Mouse (Mus musculus) stomach, embryonic 15.5 days (tissue): ENCODE results near the gene Gmnn. TPM values are rescaled to one million over a fixed set of nuclear protein-coding genes. Genes with fewer than 3 reads are reported as not detected.

Source experiments
- ATAC-seq: fragments of 200-750 bp; cut with Nextera tagmentation; 2 replicates; pipeline ENCODE4 v1.8.0; 2017; ENCODE audit warnings: low read depth, moderate number of reproducible peaks, moderate TSS enrichment; ENCODE audit not compliant: insufficient read depth, low FRiP score
- H3K27ac ChIP-seq: fragments of 300-500 bp; sonication (generic); 2 replicates; pipeline ENCODE4 v1.5.1; 2015; ENCODE audit warnings: mild to moderate bottlenecking, inconsistent platforms
- H3K27me3 ChIP-seq: fragments of 300-500 bp; sonication (generic); replicated peaks from 2 replicates; pipeline ENCODE4 v1.6.1; 2015; ENCODE audit warnings: inconsistent platforms
- H3K36me3 ChIP-seq: fragments of 300-500 bp; sonication (generic); 2 replicates; pipeline ENCODE4 v1.6.1; 2015; ENCODE audit warnings: inconsistent platforms
- H3K4me1 ChIP-seq: fragments of 300-500 bp; sonication (generic); 2 replicates; pipeline ENCODE4 v1.6.1; 2015; ENCODE audit warnings: inconsistent platforms
- H3K4me2 ChIP-seq: fragments of 300-500 bp; sonication (generic); 2 replicates; pipeline ENCODE4 v1.6.1; 2015; ENCODE audit warnings: mild to moderate bottlenecking, inconsistent platforms
- H3K4me3 ChIP-seq: fragments of 300-500 bp; sonication (generic); replicated peaks from 2 replicates; pipeline ENCODE4 v1.5.1; 2015; ENCODE audit warnings: inconsistent platforms
- H3K9ac ChIP-seq: fragments of 300-500 bp; sonication (generic); 2 replicates; pipeline ENCODE4 v1.6.1; 2015; ENCODE audit warnings: inconsistent platforms
- H3K9me3 ChIP-seq: fragments of 300-500 bp; sonication (generic); 2 replicates; pipeline ENCODE4 v1.6.1; 2016; ENCODE audit warnings: inconsistent platforms
- WGBS: fragments of 180-500 bp; shearing (Covaris S2); methylation state at CpG from one replicate; pipeline ENCODE4 v1.1.7; 2015; 5-methylcytosine and 5-hydroxymethylcytosine counted together
- polyA plus RNA-seq: library from polyadenylated mRNA; unstranded; fragments of >200 nt; fragmentation: Nextera tagmentation; extraction: Ambion mirVana; gene quantifications from 2 replicates; pipeline ENCODE4 v1.2.1, GENCODE M21; 2015

Gmnn gene
- polyA plus RNA-seq, 1 experiment from 2014 or later, result 111 TPM

DNA sequence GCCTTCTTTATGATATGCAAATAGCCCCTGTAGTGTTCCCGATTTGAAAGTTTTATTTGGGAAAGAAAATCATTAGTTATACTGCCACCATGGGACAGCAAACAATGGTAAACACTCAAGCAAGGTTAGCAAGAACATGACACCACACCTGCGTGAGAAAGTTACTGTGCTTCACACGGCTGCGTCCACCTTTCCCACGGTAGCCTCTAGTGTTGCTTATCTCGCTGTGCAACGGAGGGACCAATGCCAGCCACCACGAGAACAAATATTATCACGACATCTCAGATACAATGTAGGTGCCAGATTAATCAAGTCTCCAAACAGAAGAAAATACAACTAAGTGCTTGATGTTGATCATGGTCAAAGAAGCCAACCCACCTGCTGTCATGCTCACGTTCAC, 2.3 kb downstream of the Gmnn start:
- no peaks in the 10 kb centered on the region; the same call in 1 of the 2 replicates for H3K4me1 ChIP-seq
- no peaks in the 10 kb centered on the region for H3K9me3 ChIP-seq
- no peak overlapping the region for H3K27ac ChIP-seq
- H3K9ac ChIP-seq, result no peak overlapping the region
- H3K27me3 ChIP-seq, result no peaks in the 10 kb centered on the region
- H3K4me2 ChIP-seq, result no peak overlapping the region; the same call in 1 of the 2 replicates
- no peak for ATAC-seq
- WGBS, result 71% methylated on average over 10 of the region's 10 CpGs
- no peak overlapping the region for H3K4me3 ChIP-seq
- H3K36me3 ChIP-seq, result no peaks in the 10 kb centered on the region

DNA sequence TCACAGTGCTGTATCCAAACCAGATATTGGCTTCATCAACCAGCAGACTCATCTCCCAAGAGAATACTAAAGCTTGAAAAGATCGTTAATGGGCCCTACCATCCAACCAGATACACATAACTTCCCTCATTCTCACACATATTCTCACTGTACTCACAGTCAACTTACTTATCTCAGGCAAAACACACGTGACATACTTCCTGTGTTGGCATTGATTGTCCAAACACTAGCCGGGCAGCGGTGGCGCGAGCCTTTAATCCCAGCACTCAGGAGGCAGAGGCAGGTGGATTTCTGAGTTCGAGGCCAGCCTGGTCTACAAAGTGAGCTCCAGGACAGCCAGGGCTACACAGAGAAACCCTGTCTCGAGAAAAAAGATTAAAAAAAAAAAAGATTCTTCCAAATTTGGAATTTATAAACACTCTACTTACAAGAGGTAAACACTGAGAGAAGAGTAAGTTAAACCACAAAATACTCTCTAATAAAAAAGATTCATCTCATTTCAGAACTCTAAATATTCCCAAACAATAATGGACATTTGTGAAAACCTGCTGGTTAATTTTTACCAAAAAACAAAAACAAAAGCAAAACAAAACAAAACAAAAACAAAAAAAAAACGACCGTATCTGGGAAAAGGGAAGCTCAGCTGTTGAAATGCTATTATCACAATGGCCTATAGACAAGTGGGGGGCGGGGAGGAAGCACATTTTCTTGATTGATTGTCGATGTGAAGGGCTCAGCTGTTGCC, 3.7 kb downstream of the Gmnn start:
- H3K36me3 ChIP-seq, result peaks cover 7% of the 10 kb centered on the region; the same call in 1 of the 2 replicates
- ATAC-seq, result no peak
- H3K27ac ChIP-seq, result no peak overlapping the region
- 80% methylated on average over 12 of the region's 12 CpGs for WGBS
- no peak overlapping the region for H3K9ac ChIP-seq
- H3K9me3 ChIP-seq, result no peaks in the 10 kb centered on the region
- H3K4me1 ChIP-seq, result no peaks in the 10 kb centered on the region; the same call in 1 of the 2 replicates
- no peaks in the 10 kb centered on the region for H3K27me3 ChIP-seq
- H3K4me2 ChIP-seq, result no peak overlapping the region
- H3K4me3 ChIP-seq, result no peak overlapping the region

DNA sequence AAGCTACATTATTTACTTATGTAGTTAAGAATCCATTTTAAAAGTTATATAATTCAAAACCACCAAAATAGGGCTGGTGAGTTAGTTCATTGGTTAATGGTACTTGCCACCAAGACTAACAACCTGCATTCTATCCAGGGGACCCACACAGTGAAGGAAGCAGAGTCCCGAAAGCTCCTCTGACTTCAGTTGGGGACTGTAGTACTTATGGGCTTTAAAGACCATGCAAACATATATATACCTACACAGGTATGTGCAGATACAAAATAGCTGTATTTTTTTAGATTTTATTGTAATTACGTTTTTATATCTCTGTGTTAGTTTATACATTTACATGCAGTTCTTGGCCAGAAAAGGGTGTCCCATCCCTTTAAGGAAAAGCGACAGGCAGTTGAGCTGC, 5.0 kb downstream of the Gmnn start:
- Histone ChIP-seq H3K4me3 (no peak overlapping the region), H3K4me1 (no peaks in the 10 kb centered on the region), H3K27me3 (no peaks in the 10 kb centered on the region), H3K27ac (no peak overlapping the region), H3K9ac (no peak overlapping the region), H3K36me3 (peaks cover 7% of the 10 kb centered on the region; the same call in 1 of the 2 replicates), H3K9me3 (no peaks in the 10 kb centered on the region), H3K4me2 (no peak overlapping the region)
- 96% methylated on average over 3 of the region's 3 CpGs for WGBS
- ATAC-seq, result no peak

DNA sequence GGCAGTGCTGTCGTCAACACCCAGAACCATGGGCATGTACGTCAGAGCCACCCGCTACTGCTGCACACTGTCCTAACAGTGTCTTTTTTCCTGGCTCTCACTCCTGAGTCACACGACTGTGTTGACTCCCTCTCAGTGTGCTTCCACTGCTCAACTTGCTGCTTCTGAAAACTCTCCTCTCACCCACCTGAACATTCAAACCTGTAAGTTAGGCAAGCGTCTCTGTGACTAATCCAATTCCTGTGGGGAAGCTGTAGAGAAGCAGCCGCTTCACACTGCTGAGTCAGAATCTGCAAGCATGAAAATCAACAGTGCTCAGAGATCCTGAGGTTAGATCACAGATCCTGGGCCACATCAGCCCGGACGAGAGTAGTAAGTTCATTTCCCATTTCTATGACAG, 10.3 kb downstream of the Gmnn start:
- WGBS, result 82% methylated on average over 8 of the region's 8 CpGs
- no peak overlapping the region for H3K9ac ChIP-seq
- no peak for ATAC-seq
- no peaks in the 10 kb centered on the region for H3K27me3 ChIP-seq
- no peak overlapping the region for H3K27ac ChIP-seq
- peaks cover 11% of the 10 kb centered on the region for H3K36me3 ChIP-seq
- no peak overlapping the region for H3K4me2 ChIP-seq
- H3K4me1 ChIP-seq, result no peaks in the 10 kb centered on the region
- H3K9me3 ChIP-seq, result no peaks in the 10 kb centered on the region
- no peak overlapping the region for H3K4me3 ChIP-seq

DNA sequence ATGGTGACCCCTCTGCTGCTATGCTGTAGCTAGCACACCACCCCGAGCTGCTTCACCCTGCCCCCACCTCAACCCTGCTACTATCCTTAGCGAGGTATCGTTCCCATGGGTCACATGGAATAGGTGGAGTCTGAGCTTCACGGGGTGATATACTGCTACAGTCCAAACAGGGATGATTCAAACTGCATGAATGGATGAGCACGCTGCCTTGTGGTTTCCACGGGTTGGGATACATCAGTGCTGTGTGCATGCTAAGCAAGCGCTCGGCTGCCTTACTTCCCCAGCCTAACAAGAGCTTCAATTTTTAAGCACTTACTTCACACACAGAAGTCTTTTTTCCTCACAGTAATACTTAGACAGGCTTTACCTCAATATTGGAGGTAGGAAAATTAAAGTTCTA, 10.9 kb downstream of the Gmnn start:
- H3K4me1 ChIP-seq, result no peaks in the 10 kb centered on the region
- 91% methylated on average over 8 of the region's 8 CpGs for WGBS
- no peaks in the 10 kb centered on the region for H3K9me3 ChIP-seq
- H3K9ac ChIP-seq, result no peak overlapping the region
- no peak overlapping the region for H3K4me2 ChIP-seq
- peaks cover 11% of the 10 kb centered on the region for H3K36me3 ChIP-seq
- no peak overlapping the region for H3K4me3 ChIP-seq
- ATAC-seq, result no peak
- no peaks in the 10 kb centered on the region for H3K27me3 ChIP-seq
- H3K27ac ChIP-seq, result no peak overlapping the region

DNA sequence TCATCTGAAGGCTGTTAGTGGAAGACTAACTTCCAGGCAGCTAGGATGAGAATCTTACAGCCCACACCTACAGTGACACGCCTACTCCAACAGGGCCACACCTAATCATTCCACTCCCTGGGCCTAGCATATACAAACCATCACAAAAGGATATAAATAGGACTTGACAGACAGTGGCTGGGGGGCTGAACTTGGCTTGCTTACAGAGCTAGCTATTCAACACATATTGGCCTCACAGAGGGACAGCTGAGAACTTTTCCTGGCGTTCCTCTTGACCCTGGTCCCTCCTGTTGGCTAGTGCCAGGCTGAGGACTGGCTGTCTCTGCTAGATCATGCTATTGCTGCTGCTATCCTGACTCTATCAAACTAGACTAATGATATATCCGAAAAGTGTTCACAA, 13.9 kb downstream of the Gmnn start:
- peaks cover 5% of the 10 kb centered on the region; the same call in 1 of the 2 replicates for H3K36me3 ChIP-seq
- no peaks in the 10 kb centered on the region for H3K9me3 ChIP-seq
- ATAC-seq, result no peak
- no peak overlapping the region for H3K4me3 ChIP-seq
- no peak overlapping the region for H3K9ac ChIP-seq
- no peak overlapping the region for H3K4me2 ChIP-seq
- H3K27ac ChIP-seq, result no peak overlapping the region
- H3K4me1 ChIP-seq, result no peaks in the 10 kb centered on the region
- WGBS, result 71% methylated on average over 3 of the region's 3 CpGs
- H3K27me3 ChIP-seq, result no peaks in the 10 kb centered on the region

DNA sequence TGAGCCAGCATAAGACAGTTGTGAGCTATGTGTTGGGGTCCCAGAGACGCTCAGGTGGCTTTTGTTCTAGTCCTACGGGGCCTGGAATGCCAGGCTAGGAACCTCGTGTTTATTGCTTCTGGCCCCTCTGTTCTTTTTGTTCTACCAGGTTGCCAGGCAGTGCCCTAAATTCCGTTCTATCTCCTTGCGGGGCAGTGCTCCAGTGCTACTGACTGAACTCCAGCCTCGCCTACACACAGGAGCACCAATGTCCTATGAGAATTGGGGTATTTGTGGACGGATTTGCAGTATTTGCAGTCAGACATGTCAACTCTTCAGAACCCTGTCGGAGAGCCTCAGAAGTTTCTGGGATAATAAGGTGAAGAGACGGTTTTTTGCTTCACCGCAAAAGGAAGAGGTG, 20.7 kb downstream of the Gmnn start, which contains the start of gene Armh2:
Gene Armh2 (plus strand): TSS at position 205 of the 400 bp plus-strand sequence.
- ATAC-seq, result no peak
- Histone ChIP-seq H3K9me3 (no peaks in the 10 kb centered on the region), H3K4me1 (no peaks in the 10 kb centered on the region), H3K36me3 (no peaks in the 10 kb centered on the region), H3K27ac (no peak within 1 kb of the TSS), H3K4me2 (no peak within 1 kb of the TSS), H3K4me3 (no peak within 1 kb of the TSS), H3K27me3 (no peaks in the 10 kb centered on the region), H3K9ac (no peak within 1 kb of the TSS)
- WGBS, result 84% methylated on average over 10 of the region's 10 CpGs

DNA sequence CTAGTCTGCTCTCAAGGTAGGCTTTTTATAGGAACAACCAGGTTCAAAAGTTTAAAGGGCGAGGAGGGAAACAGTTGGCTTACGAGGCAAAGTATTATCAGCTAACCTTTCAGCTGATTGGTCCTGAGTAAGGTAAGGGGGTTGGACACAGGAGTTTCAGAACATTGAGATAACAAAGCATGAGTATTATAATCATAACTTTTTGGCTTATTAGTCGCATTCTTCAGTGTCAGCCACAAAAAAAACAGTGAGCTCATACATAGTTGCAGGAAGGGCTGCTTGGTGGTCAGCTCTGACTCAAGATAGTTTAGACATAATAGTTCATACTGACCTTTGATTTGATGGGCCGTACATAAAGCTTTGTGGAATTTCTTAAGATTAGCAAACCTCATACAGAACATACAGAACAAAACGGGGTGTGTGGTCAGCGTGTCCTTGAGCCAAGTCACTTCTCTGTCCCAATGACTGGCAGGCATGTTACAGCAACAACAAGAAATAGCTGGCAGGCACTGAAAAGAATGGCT, 26.1 kb downstream of the Gmnn start:
- Histone ChIP-seq H3K4me2 (no peak overlapping the region), H3K9me3 (no peaks in the 10 kb centered on the region), H3K27ac (no peak overlapping the region), H3K27me3 (no peaks in the 10 kb centered on the region), H3K4me1 (no peaks in the 10 kb centered on the region), H3K9ac (no peak overlapping the region), H3K36me3 (no peaks in the 10 kb centered on the region), H3K4me3 (no peak overlapping the region)
- ATAC-seq, result peak; percentile 22; the same call in 1 of the 2 replicates
- WGBS, result 50% methylated on average over 6 of the region's 6 CpGs

DNA sequence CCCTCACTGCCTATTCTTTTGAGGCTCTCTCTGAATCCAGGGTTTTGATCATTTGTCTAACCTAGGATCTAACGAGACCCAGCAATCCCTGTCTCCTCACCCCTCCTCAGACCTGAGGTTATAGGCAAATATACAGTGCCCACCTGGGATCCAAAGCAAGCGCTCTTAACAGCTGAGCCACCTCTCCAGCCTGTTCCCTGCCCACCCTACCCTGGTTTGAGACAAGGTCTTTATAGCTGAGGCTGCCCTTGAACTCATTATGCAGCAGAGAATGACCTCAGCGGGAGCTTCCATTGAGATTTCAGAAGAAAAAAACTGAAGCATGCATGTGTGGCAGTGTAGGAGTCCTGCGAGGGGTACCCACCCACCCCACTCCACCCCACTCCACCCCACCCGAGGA, 27.2 kb downstream of the Gmnn start:
- Histone ChIP-seq H3K9ac (no peak overlapping the region), H3K9me3 (no peaks in the 10 kb centered on the region), H3K4me3 (no peak overlapping the region), H3K27me3 (no peaks in the 10 kb centered on the region), H3K36me3 (no peaks in the 10 kb centered on the region), H3K27ac (no peak overlapping the region), H3K4me1 (no peaks in the 10 kb centered on the region), H3K4me2 (no peak overlapping the region)
- no peak for ATAC-seq
- 85% methylated on average over 5 of the region's 5 CpGs for WGBS

DNA sequence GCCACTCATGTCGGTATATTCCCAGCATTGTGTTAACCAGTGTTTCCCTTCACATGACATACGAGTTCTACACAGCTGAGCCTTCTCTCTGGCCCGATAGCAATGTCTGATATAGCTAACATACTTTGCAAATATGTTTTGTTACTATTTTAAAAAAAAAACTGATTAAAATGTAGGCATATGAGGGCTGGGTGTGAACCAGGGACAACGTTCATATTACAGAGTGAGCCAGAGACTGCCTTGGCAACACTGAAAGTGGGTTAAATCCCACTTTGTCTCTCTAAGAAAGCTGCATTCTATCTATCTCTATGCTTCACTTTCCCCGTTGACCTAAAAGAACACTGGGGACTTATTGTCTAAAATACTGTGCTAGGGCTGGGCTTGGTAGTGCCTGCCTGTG, 32.6 kb downstream of the Gmnn start:
- Histone ChIP-seq H3K27me3 (no peaks in the 10 kb centered on the region), H3K27ac (no peak overlapping the region), H3K4me3 (no peak overlapping the region), H3K4me1 (no peaks in the 10 kb centered on the region), H3K36me3 (no peaks in the 10 kb centered on the region), H3K9me3 (no peaks in the 10 kb centered on the region), H3K9ac (no peak overlapping the region), H3K4me2 (no peak overlapping the region)
- ATAC-seq, result no peak
- 86% methylated on average over 5 of the region's 5 CpGs for WGBS

DNA sequence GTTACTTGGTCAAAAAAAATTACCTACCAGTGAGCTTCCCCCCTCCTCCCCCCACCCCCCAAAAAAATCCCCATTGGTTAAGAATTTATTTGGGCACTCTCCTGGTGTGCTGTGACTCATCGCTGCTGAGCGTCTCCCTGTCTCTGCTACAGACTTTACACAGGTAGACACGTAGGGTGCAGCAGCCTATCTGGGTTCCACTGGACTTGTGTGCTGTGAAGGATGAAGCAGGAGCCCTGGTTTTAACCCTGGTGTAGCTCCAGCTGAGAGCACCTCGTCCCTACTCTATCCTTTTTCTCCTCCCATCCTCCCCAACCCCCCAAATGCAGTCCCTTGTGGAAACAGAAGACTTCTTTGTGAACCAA, 37.3 kb downstream of the Gmnn start:
- ATAC-seq, result no peak
- Histone ChIP-seq H3K9ac (no peak overlapping the region), H3K4me1 (no peaks in the 10 kb centered on the region), H3K4me3 (no peak overlapping the region), H3K4me2 (no peak overlapping the region), H3K9me3 (no peaks in the 10 kb centered on the region), H3K27me3 (no peaks in the 10 kb centered on the region), H3K36me3 (no peaks in the 10 kb centered on the region), H3K27ac (no peak overlapping the region)
- WGBS, result 62% methylated on average over 4 of the region's 4 CpGs

DNA sequence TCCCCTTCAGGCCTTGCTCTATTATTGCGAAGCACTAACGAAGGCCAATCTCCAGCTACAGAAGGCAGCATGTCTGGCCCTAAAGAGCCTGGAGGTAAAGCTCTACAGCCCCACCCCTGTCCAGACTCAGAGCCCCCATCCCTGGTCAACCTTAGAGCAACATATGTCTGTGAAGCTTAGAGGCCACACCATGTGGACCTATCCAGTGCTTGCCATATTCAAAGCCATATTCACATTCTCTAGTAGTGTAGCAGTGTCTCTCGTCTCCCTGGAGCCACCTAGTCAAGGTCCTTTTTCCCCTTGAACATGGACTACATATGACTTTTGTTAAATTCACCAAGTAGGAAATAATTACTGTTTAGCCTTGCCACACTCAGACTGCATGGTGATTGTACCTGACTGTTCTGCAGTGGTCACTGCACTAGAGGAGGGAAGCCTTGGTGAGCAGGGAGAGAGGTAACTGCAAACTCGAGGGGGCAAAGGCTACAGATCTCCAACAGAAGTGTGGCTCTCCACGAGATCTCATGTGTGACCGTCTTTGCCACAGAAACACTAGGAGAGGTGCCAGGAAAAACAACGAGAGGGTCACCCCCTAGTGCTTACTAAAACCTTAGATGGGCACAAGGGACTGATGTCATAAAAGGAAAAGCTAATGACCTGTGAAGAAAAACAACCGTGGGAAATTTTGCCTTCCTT, 37.9 kb downstream of the Gmnn start:
- ATAC-seq, result no peak
- Histone ChIP-seq H3K27ac (no peak overlapping the region), H3K9ac (no peak overlapping the region), H3K27me3 (no peaks in the 10 kb centered on the region), H3K9me3 (no peaks in the 10 kb centered on the region), H3K36me3 (no peaks in the 10 kb centered on the region), H3K4me1 (no peaks in the 10 kb centered on the region), H3K4me3 (no peak overlapping the region), H3K4me2 (no peak overlapping the region)
- WGBS, result 65% methylated on average over 8 of the region's 8 CpGs
